Mouse (Mus musculus) heart, adult 2 months (tissue): ENCODE results near the gene Olfr98.
A peak's percentile ranks its signal among the peaks of the same experiment; 100 is the strongest.

Experiments
- CTCF ChIP-seq: fragments of 200-600 bp; IDR thresholded peaks from 2 replicates; pipeline ENCODE4 v1.8.1; 2022; ENCODE audit warnings: antibody characterized with exemption, mild to moderate bottlenecking, moderate library complexity
- EP300 ChIP-seq: fragments of 200-500 bp; IDR thresholded peaks from 2 replicates; pipeline ENCODE4 v1.6.1; 2011; ENCODE audit warnings: low read depth, low read length, control low read depth; ENCODE audit not compliant: insufficient read depth
- POLR2A ChIP-seq: fragments of 200-500 bp; IDR thresholded peaks from 2 replicates; pipeline ENCODE4 v1.6.1; 2011; ENCODE audit warnings: mild to moderate bottlenecking, low read depth, low read length, control low read depth; ENCODE audit not compliant: insufficient read depth

- TF ChIP-seq CTCF (peak; percentile 23; the same call in 1 of the 2 replicates), POLR2A (no peak), EP300 (no peak)
These were observed 44.9 kb upstream of the Olfr98 start for GRCm38 (mm10) chr17:37308483-37308882.
